Mouse (Mus musculus): Measurements from ENCODE around the gene Mdk.

DNA sequence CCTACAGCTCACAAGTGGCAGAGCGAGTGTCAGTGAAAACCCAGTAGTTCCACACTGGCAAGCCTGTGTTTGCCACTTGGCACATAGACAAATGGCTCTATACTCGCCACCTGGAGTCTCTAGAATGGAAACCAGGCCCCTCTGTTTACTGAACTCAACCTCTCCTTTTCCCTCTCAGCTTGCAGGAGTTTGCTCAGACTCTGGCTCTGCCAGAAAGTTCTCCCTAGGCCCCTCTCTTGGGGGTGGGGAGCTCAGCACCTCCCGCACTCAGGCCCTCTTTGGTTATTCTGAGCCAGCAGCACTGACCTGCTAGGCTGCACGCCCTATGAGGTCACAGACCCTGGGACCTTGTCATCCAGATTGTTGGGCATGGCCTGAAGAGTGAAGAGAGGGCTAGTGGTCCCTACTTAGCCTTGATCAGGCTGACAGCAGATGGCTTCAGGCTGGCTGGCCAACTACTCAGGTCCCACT lies 23.1 kb upstream of the Mdk start:
- no peak for TF ChIP-seq CTCF (IDR thresholded peaks at IDR 0.05; ENCODE audit: low read depth, low read length)
- no peak for TF ChIP-seq POLR2A (IDR thresholded peaks at IDR 0.05; ENCODE audit: extremely low read depth, insufficient read depth, low read length)
